Mouse (Mus musculus) heart, postnatal 4 days (tissue): ENCODE results near the gene Ifna14. TPM values are rescaled to one million over a fixed set of nuclear protein-coding genes. Genes with fewer than 3 reads are reported as not detected.
"Not testable (repeated sequence)": the region's sequence is repeated elsewhere in the genome, so short reads cannot be mapped to it uniquely, and the experiment has no call there.

Source experiments
- DNase-seq: peaks from one replicate; pipeline ENCODE4 v3.0.0; 2021
- total RNA-seq, 2 experiments: library from RNA; stranded (reverse); gene quantifications; 2 replicates each; pipeline ENCODE4 v1.2.3; 2021

Ifna14 gene
- total RNA-seq: not detected

DNA sequence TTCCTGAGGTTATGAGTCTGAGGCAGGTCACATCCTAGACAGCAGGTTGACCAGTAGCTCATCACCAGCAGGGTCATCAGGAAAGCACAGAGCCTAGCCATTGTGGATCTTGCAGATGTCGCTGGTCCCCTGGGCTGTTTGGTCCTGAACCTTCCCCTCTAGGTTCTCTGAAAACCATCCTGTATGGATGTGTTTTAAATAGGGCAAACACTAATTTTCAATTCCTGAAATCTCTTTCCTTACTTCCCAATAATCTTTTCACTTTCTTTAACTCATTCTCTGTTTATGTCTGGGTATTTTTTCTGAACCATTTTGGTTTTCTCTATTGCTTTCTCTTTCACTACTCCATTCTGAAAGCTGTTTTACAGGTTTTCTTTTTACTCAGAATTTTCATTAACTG is at the start of gene Ifna14:
Gene Ifna14 (minus strand): TSS at position 101 of the 400 bp plus-strand sequence.
- no peak for DNase-seq

DNA sequence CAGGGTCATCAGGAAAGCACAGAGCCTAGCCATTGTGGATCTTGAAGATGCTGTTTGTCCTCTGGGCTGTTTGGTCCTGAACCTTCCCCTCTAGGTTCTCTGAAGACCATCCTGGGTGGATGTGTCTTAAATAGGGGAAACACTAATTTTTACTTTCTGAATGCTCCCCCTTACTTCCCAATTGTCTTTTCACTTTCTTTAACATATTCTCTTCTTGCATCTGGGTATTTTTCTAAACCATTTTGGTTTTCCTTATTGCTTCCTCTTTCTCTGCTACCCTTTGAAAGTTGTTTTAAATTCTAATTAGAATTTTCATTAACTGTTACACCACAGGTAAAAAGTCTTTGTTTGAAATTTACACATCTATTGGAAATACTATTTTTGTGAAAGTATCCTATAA is 31.7 kb upstream of the Ifna14 start, which contains the start of gene Ifna12:
Gene Ifna12 (minus strand): TSS at position 101 of the 400 bp plus-strand sequence.
- no peak for DNase-seq

DNA sequence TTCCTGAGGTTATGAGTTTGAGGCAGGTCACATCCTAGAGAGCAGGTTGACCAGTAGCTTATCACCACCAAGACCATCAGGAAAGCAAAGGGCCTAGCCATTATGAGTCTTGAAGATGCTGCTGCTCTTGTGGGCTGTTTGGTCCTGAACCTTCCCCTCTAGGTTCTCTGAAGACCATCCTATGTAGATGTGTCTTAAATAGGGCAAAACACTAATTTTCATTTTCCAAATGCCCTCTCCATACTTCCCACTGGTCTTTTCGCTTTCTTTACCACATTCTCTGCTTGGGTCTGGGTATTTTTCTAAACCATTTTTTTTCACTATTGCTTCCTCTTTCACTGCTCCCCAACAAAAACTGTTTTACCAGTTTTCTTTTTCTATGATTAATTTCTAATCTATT is 20.7 kb upstream of the Ifna14 start, which contains the start of gene Ifna9:
Gene Ifna9 (minus strand): TSS at position 101 of the 400 bp plus-strand sequence.
- DNase-seq: no peak

DNA sequence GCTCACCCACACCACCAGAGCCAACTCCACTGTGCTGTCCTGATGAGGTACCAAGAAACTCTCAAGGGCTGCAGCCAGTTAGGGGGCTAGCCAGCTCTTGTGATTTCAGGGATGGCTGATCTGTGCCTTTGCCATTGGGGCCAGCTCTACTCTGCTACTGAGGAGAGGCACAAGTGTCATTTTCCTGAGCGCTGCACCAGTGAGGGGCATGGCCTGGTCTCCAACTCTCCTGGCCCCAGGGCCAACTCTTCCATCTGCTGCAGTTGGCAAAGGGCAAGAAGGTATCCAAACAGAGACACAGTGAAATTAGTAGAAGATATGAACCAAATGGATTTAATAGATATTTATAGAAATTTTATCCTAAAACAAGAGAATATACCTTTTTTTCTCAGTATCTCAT is 9.8 kb downstream of the Ifna14 start:
- DNase-seq: no peak

DNA sequence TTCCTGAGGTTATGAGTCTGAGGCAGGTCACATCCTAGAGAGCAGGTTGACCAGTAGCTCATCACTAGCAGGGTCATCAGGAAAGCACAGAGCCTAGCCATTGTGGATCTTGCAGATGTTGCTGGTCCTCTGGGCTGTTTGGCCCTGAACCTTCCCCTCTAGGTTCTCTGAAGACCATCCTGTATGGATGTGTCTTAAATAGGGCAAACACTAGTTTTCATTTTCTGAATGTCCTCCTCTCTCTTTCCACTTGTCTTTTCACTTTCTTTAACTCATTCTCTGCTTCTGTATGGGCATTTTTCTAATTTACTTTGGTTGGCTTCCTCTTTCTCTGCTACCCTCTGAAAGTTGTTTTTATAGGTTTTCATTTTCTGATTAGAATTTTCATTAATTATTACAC is 13.5 kb downstream of the Ifna14 start, which contains the start of gene Ifna15:
Gene Ifna15 (minus strand): TSS at position 101 of the 400 bp plus-strand sequence.
- DNase-seq: not testable (repeated sequence)

DNA sequence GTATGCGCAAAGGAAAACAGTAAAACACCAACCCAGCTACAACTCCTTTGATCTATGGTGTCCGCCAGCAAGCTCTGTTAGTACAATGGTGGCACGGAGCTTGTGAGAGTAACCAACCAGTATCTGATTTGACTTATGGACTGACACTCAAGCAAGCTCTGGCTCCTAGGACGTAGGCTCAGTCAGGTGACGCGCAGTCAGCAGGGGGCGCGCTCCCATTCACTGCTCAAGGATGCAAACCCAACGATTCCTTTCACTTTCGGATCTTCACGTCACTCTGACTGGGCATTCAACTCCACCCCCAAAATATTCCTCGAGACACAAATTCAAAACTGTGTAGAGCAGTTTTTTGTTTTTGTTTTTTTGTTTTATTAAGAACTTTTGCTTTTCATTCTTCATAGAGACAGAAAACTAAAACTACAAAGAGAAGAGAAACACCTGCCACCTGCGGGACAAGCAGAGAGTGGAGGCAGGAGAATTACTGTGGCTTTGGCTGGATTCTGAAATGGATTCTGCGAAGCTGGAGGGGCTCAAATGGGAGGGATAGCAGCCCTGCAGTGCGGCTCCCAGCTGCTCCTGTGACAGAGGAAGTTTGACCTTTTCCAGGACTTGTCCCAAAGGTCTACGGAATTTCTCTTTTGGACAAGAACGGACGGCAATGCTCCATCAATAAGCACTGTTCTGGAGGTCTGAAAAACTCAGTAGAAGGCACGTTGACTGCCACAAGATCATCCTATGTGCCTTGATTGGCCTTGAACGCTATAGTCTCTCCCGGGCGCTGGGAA is 21.2 kb downstream of the Ifna14 start:
- peak; percentile 81 for DNase-seq

DNA sequence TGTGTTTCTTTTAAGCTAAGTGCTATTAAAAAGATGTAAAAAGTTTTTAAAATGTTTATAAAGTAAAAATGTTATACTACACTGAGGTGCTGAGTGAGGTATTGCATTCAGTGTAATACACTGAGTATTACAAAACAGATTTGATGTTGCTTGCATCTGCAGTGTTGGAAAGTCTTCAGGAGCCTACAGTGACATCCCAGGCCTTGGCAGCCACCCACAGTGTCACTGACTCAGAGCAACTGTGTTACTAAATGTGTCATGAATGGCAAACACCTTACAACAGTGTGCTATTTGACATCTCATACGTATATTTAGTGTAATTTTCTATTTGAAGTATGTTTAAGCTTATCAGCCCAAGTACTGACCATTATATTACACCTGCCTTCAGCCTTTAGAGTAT is 23.6 kb downstream of the Ifna14 start:
- DNase-seq: no peak

DNA sequence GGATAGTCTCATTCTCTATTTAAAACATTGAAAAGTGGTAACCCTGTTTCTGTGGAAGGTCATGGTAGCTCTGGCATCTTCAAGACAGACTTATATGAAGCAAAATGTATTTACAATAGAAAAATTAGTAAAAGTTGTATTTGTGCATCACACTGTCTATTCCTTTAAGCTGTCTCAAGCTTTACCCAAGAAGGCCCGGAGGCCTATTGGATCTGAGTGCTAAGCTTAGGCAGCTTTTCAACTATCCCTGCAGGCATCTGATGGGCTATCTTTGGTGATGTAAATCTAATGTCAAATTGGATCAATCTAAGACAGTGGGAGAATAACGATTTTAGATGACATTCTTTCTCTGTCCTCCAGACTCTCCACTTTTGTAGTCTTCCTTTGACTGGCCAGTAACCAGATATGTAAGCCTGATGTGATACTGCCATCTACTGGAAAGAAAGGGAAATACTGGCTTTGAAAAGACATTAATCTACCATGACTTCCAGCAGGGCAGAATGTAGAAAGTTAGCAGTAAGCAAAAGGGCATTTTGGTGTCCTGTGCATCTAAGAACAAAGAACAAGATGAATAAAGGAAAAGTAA is 27.9 kb downstream of the Ifna14 start:
- DNase-seq: no peak

DNA sequence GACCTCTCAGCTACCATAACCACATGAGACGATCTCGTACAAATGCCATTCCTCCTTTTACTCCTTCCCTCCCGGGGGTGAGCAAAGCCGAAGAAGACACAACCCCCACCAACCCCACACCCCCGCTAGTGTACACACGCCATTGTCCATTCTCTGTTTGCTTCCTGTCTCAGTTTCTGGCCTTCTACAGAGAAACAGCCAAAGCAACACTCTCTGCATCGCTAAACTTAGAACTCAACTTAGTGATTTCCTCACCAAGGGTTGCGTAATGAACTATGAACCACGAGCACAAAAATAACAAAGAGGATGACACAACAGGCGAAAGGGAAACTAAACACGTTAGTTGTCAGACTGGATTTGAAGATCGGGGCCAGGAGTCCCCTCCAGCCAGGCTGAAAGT is 34.3 kb downstream of the Ifna14 start:
- no peak for DNase-seq

DNA sequence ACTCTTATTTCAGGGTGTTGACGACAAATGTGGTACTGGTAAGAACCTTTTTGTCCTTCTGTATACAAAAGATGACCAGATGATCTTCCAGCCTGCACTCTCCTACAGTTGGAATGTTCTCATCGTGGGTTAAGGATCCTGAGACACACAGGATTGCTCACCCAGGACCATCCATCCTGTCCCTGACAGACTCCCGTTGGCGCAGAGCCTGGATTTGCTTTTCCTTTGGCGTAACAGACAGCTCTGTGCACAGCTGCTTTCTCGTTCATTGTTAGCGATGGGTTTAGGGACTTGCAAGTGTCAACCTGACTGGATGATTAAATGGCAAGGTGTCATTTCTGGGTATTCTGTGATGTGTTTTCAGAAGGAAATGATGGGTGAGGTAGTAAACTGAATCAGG is 35.0 kb downstream of the Ifna14 start:
- peak; percentile 35 for DNase-seq

DNA sequence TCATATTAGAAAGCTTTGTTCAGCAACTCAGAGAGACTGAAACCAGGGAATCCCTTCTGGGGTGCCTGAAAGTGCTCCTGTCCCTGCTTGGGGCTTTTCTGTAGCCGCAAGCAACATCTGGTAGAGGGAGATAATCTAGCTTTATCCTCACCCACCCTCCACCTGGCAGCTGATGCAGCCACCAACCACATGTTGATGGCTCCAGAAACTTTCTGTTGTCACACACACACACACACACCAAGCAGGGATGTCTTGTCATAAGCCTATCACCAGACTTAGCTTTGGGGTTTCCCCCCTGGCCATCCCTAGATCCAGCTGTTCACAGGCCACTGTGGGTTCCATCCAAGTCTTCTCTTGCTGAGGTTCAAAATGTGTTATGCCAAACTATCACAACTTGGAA is 35.9 kb downstream of the Ifna14 start:
- no peak for DNase-seq

DNA sequence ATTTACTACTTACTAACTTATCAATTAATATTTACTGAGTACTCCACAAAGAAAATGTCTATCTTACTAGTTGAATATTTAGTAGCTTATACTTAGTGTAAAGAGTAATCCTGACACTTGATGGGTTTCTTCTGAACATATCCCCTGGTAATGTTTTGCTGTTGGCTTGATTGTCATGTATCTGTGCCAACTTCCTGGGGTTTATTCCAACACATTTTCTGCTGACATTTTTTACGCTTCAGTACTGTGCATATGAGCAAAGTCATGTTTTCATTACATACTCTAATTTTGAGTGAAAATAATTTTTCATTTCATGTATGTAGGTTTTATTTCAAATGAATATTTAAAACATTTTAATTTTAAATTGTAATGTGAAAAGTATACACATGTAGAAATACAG is 36.7 kb downstream of the Ifna14 start:
- no peak for DNase-seq

DNA sequence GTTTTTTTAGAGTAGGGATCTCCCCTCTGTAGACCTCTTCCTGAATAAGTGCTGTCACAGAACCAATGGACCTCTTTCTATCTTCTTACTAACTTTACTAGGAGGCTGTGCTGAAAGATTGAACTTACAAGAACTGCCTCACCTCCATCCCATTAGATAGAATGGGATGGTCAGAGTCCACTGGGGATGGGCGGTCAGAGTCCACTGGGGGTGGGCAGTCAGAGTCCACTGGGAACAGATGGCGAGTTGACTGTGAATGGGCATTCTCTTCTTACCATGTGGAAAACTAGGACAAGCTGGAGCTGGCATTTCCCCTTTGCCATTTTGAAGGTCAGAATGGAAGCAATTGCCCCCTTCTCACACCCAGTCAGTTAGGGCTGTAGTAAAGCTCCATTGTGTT is 38.1 kb downstream of the Ifna14 start:
- DNase-seq: no peak

DNA sequence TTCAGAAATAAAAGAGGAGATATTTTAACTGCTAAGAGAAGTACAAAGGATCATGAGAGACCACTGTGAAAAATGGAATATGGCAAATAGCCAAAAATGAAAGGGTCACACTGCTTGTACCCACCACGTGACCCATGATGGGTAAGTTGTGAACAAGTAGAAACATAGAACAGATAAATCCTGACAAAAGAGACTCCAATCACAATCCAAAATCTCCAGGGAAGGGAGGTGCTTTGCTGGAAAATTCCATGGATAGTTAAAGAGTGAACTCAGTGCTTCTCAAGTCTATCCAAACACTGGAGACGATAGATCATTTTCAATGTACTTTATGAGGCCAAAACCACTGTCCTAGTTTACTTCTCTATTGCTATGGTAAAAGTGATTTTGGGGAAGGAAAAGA is 40.7 kb downstream of the Ifna14 start:
- DNase-seq: no peak

DNA sequence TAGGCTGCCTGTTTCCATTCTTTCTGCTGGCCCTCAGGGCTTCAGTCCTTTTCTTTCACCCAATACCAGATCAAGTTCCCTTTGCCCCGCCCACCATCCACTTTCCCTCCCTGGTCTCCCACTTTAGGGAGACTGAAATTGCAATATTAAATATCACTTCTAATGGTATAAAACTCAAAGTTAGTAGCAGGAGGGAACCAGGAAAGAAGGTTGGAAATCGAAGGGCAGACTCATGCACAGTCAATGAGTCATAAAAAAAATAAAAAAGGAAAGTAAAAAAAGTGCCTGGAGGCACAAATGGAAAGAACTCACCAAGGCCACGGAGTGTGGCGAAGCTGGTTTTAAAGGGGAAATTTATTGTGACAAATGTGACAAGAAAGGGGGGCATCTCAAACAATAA is 41.3 kb downstream of the Ifna14 start:
- no peak for DNase-seq

DNA sequence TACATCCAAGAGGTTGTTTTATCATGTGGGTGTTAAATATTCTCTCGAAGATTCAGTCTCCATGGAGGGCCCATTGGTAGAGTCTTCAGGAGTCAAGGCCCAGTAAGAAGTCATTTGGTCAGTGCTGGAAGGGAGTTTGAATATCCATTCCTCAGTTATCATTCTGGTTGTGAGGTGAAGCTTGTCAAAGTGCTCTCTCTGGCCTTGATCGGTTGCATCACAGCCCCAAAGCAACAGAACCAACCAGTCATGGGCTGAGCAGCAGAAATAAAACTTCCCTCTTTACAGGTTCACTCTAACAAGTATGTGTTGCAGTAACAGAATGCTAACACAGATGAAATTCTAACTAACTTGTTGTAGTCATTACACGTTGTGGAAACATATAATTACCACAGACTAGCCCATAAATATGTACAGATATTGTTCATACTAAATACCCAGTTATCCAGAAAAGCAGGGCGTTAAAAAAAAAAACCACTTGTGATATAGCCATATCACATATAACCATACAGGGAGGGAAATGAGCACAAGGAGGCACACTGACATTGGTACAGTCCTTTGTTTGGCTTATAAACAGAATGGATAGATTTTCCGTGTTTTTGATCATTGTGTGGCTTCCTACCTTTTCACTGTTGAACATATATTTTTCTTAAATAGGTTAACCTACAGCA is 45.1 kb downstream of the Ifna14 start:
- DNase-seq: no peak

DNA sequence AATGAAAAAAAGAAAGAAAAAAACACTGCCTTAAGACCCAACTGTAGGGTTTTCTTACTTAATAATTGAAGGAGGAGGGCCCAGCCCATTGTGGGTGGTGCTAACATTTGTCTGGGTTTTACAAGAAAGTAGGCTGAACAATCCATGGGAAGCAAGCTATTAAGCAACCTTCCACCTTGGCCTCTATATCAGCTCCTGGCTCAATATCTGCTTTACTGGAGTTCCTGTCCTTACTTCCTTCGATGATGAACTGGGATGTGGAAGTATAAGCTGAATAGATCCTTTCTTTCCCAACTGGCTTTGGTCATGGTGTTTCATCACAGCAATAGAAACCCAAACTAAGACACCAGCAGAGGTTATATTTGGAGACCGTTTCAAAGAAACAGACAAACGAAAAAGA is 46.2 kb downstream of the Ifna14 start:
- DNase-seq: no peak

DNA sequence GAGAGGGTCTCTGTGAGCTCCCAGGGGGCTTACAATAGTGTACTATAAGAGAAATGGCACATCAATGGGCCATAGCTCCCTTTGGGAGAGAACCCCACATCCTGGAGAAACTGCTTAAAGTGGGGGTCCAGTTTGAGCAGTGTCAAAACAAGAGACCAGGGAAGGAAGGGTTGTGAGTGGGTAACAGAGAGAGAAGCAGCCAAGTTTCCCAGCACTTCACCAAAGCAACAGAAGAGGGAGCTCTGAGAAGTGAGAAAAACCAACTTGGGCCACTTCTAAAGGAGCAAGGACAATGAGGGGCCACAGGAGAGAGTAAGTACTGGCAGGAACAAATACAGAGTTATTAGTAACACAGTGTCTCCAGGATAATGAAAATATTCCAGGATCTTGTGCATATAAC is 48.4 kb downstream of the Ifna14 start:
- DNase-seq: peak; percentile 29

DNA sequence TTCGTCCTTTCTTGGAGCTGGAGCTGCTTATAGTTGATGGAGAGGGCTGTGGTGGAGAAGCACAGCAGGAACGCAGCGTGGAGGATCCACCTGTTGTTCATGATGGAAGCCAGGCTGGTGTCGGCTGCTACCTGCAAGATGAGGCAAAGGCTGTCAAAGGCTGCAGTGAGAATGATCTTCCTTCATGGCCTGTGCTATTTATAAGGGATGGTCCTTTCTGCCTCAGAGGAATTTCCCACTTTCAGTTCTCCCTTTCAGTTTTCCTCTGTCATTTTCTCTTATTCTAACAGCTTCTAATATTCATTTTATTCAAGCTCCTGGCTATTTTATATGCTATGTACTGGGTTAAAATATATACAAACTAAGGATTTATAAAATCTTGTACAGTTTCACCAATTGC is 48.9 kb downstream of the Ifna14 start, which contains the start of gene Ifnb1:
Gene Ifnb1 (minus strand): TSS at position 101 of the 400 bp plus-strand sequence.
- DNase-seq: no peak
